Mouse (Mus musculus): Measurements from ENCODE around the gene Grid2.

- TF ChIP-seq CTCF (IDR thresholded peaks at IDR 0.05; ENCODE audit: control insufficient read depth, insufficient read depth, insufficient replicate concordance, low read depth, low read length) (no peak), POLR2A (IDR thresholded peaks at IDR 0.05; ENCODE audit: control insufficient read depth, low read depth, low read length) (no peak)
Observed at GRCm38 (mm10) chr6:63964269-63964668, 708.6 kb downstream of the Grid2 start.
